Mouse (Mus musculus) heart, embryonic 10.5 days (tissue): ENCODE measurements around the gene Ifi35. TPM values are rescaled to one million over a fixed set of nuclear protein-coding genes. Genes with fewer than 3 reads are reported as not detected.
A peak's percentile ranks its signal among the peaks of the same experiment; 100 is the strongest.
"Not testable (repeated sequence)": the region's sequence is repeated elsewhere in the genome, so short reads cannot be mapped to it uniquely, and the experiment has no call there.

Experiments used
- DNase-seq: peaks from one replicate; pipeline ENCODE4 v3.0.0-alpha.2; 2017; ENCODE audit warnings: low spot score
- H3K27ac ChIP-seq: fragments of 300-500 bp; sonication (generic); 2 replicates; pipeline ENCODE4 v1.5.1; 2016; ENCODE audit warnings: mild to moderate bottlenecking
- H3K27me3 ChIP-seq: fragments of 300-500 bp; sonication (generic); 2 replicates; pipeline ENCODE4 v1.6.1; 2016; ENCODE audit warnings: mild to moderate bottlenecking; ENCODE audit not compliant: poor library complexity, insufficient read depth, severe bottlenecking
- H3K36me3 ChIP-seq: fragments of 300-500 bp; sonication (generic); 2 replicates; pipeline ENCODE4 v1.6.1; 2016; ENCODE audit warnings: mild to moderate bottlenecking, moderate library complexity
- H3K4me1 ChIP-seq: fragments of 300-500 bp; sonication (generic); 2 replicates; pipeline ENCODE4 v1.6.1; 2016; ENCODE audit warnings: mild to moderate bottlenecking
- H3K4me3 ChIP-seq: fragments of 300-500 bp; sonication (generic); 2 replicates; pipeline ENCODE4 v1.5.1; 2016; ENCODE audit warnings: mild to moderate bottlenecking, moderate library complexity
- H3K9me3 ChIP-seq: fragments of 300-500 bp; sonication (generic); 2 replicates; pipeline ENCODE4 v1.6.1; 2016; ENCODE audit warnings: mild to moderate bottlenecking, moderate library complexity
- WGBS: fragments of 180-500 bp; shearing (Covaris S2); methylation state at CpG from one replicate; pipeline ENCODE4 v1.1.7; 2016; 5-methylcytosine and 5-hydroxymethylcytosine counted together
- polyA plus RNA-seq: library from polyadenylated mRNA; unstranded; fragments of >200 nt; fragmentation: Nextera tagmentation; extraction: Ambion mirVana; gene quantifications from 2 replicates; pipeline ENCODE4 v1.2.1, GENCODE M21; 2016

Ifi35 gene
- polyA plus RNA-seq, 1 experiment from 2014 or later = 9.4 TPM

GRCm38 (mm10) chr11:101435831-101436230, 12.4 kb upstream of the Ifi35 start:
- Histone ChIP-seq H3K36me3 (peaks cover 49% of the 10 kb centered on the region), H3K9me3 (no peaks in the 10 kb centered on the region)
- 75% methylated on average over 4 of the region's 4 CpGs for WGBS

GRCm38 (mm10) chr11:101436916-101437315, 11.3 kb upstream of the Ifi35 start:
- Histone ChIP-seq H3K4me3 (no peak overlapping the region), H3K9me3 (no peaks in the 10 kb centered on the region), H3K4me1 (no peaks in the 10 kb centered on the region), H3K36me3 (peaks cover 38% of the 10 kb centered on the region), H3K27me3 (no peaks in the 10 kb centered on the region), H3K27ac (no peak overlapping the region)
- no peak for DNase-seq
- WGBS = 84% methylated on average over 4 of the region's 4 CpGs

More at GRCm38 (mm10) chr11:101435831-101436230, 12.4 kb upstream of the Ifi35 start:
- H3K4me3 ChIP-seq = no peak overlapping the region
- H3K4me1 ChIP-seq = no peaks in the 10 kb centered on the region
- no peak for DNase-seq
- no peak overlapping the region for H3K27ac ChIP-seq
- H3K27me3 ChIP-seq = no peaks in the 10 kb centered on the region

GRCm38 (mm10) chr11:101438006-101438405, 10.2 kb upstream of the Ifi35 start:
- 58% methylated on average over 3 of the region's 3 CpGs for WGBS
- peaks cover 32% of the 10 kb centered on the region for H3K36me3 ChIP-seq
- DNase-seq, H3K27ac ChIP-seq, H3K4me3 ChIP-seq, H3K9me3 ChIP-seq, H3K27me3 ChIP-seq, H3K4me1 ChIP-seq: not testable (repeated sequence)

- Histone ChIP-seq H3K4me1 (peaks cover 10% of the 10 kb centered on the region), H3K27ac (peak overlapping the region; percentile 83; the same call in 1 of the 2 replicates), H3K4me3 (peak overlapping the region; percentile 86), H3K36me3 (peaks cover 32% of the 10 kb centered on the region)
- WGBS = 33% methylated on average over 15 of the region's 15 CpGs
- not testable (repeated sequence) for H3K27me3 ChIP-seq, DNase-seq, H3K9me3 ChIP-seq
Measured at GRCm38 (mm10) chr11:101441450-101442126, 6.6 kb upstream of the Ifi35 start.

GRCm38 (mm10) chr11:101442127-101442693, 6.0 kb upstream of the Ifi35 start, which contains the start of gene Rpl27:
Gene Rpl27 (plus strand): TSS chr11:101442298.
- peak within 1 kb of the TSS; percentile 86 for H3K4me3 ChIP-seq
- DNase-seq = peak; percentile 100
- H3K27ac ChIP-seq = peak within 1 kb of the TSS; percentile 97
- under 1% methylated on average over 42 of the region's 42 CpGs for WGBS
- no peaks in the 10 kb centered on the region for H3K27me3 ChIP-seq
- H3K36me3 ChIP-seq = peaks cover 32% of the 10 kb centered on the region
- H3K4me1 ChIP-seq = peaks cover 10% of the 10 kb centered on the region
- no peaks in the 10 kb centered on the region for H3K9me3 ChIP-seq

GRCm38 (mm10) chr11:101442760-101443159, 5.4 kb upstream of the Ifi35 start:
- Histone ChIP-seq H3K36me3 (peaks cover 32% of the 10 kb centered on the region), H3K4me1 (peaks cover 10% of the 10 kb centered on the region), H3K4me3 (peak overlapping the region; percentile 86), H3K9me3 (no peaks in the 10 kb centered on the region), H3K27me3 (no peaks in the 10 kb centered on the region), H3K27ac (peak overlapping the region; percentile 97)
- no peak for DNase-seq
- 1% methylated on average over 14 of the region's 14 CpGs for WGBS

- DNase-seq = no peak
- 69% methylated on average over 1 of the region's 1 CpGs for WGBS
- Histone ChIP-seq H3K4me3 (no peak overlapping the region), H3K27ac (no peak overlapping the region), H3K36me3 (peaks cover 32% of the 10 kb centered on the region), H3K9me3 (no peaks in the 10 kb centered on the region), H3K4me1 (peaks cover 20% of the 10 kb centered on the region), H3K27me3 (no peaks in the 10 kb centered on the region)
Measured at GRCm38 (mm10) chr11:101446319-101446718, 1.9 kb upstream of the Ifi35 start.

GRCm38 (mm10) chr11:101446860-101447259, 1.3 kb upstream of the Ifi35 start:
- WGBS = 84% methylated on average over 8 of the region's 8 CpGs
- H3K4me1 ChIP-seq = peaks cover 20% of the 10 kb centered on the region
- H3K27ac ChIP-seq, H3K9me3 ChIP-seq, DNase-seq, H3K4me3 ChIP-seq, H3K27me3 ChIP-seq: not testable (repeated sequence)
- H3K36me3 ChIP-seq = peaks cover 32% of the 10 kb centered on the region

GRCm38 (mm10) chr11:101447786-101448185, 421 bp upstream of the Ifi35 start:
- no peak for DNase-seq
- peak overlapping the region; percentile 51; the same call in 1 of the 2 replicates for H3K4me3 ChIP-seq
- H3K27ac ChIP-seq = 0 out of 2 replicates have a peak overlapping the region, but pooled peaks have one; percentile 67
- peaks cover 25% of the 10 kb centered on the region for H3K4me1 ChIP-seq
- no peaks in the 10 kb centered on the region for H3K27me3 ChIP-seq
- no peaks in the 10 kb centered on the region for H3K9me3 ChIP-seq
- WGBS = 86% methylated on average over 5 of the region's 5 CpGs
- H3K36me3 ChIP-seq = peaks cover 32% of the 10 kb centered on the region

GRCm38 (mm10) chr11:101448899-101449298, 692 bp downstream of the Ifi35 start:
- Histone ChIP-seq H3K27me3 (no peaks in the 10 kb centered on the region), H3K4me3 (peak overlapping the region; percentile 51), H3K27ac (peak overlapping the region; percentile 67; the same call in 1 of the 2 replicates), H3K9me3 (no peaks in the 10 kb centered on the region), H3K36me3 (peaks cover 22% of the 10 kb centered on the region), H3K4me1 (peaks cover 16% of the 10 kb centered on the region)
- WGBS = 79% methylated on average over 4 of the region's 4 CpGs
- no peak for DNase-seq

- H3K27me3 ChIP-seq, H3K4me3 ChIP-seq, H3K27ac ChIP-seq, DNase-seq, H3K9me3 ChIP-seq: not testable (repeated sequence)
- Histone ChIP-seq H3K4me1 (peaks cover 18% of the 10 kb centered on the region), H3K36me3 (peaks cover 15% of the 10 kb centered on the region)
- WGBS = 81% methylated on average over 4 of the region's 4 CpGs
Measured at GRCm38 (mm10) chr11:101449596-101449995, 1.4 kb downstream of the Ifi35 start.

- H3K9me3 ChIP-seq = no peaks in the 10 kb centered on the region
- H3K36me3 ChIP-seq = peaks cover 7% of the 10 kb centered on the region
- no peak for DNase-seq
- H3K4me1 ChIP-seq = peaks cover 22% of the 10 kb centered on the region
- no peak overlapping the region for H3K27ac ChIP-seq
- no peak overlapping the region for H3K4me3 ChIP-seq
- 74% methylated on average over 3 of the region's 3 CpGs for WGBS
- H3K27me3 ChIP-seq = no peaks in the 10 kb centered on the region
Measured at GRCm38 (mm10) chr11:101450394-101450793, 2.2 kb downstream of the Ifi35 start.

GRCm38 (mm10) chr11:101451536-101451935, 3.3 kb downstream of the Ifi35 start:
- Histone ChIP-seq H3K9me3 (no peaks in the 10 kb centered on the region), H3K4me1 (peaks cover 22% of the 10 kb centered on the region), H3K27ac (no peak overlapping the region), H3K36me3 (peaks cover 3% of the 10 kb centered on the region; the same call in 1 of the 2 replicates), H3K4me3 (no peak overlapping the region), H3K27me3 (no peaks in the 10 kb centered on the region)
- 89% methylated on average over 10 of the region's 10 CpGs for WGBS
- DNase-seq = no peak
